Mouse (Mus musculus) kidney, postnatal 14 days (tissue): ENCODE data around the gene Plod2.

Experiments used
- DNase-seq: peaks from one replicate; pipeline ENCODE4 v3.0.0; 2022; ENCODE audit warnings: mixed read lengths

Plod2 gene

GRCm38 (mm10) chr9:92541977-92542561 lies at the start of gene Plod2:
TSS of gene Plod2 (plus strand) at chr9:92542223.
- peak; percentile 90 for DNase-seq

GRCm38 (mm10) chr9:92499710-92500410 lies 42.2 kb upstream of the Plod2 start:
- peak; percentile 87 for DNase-seq

GRCm38 (mm10) chr9:92504256-92504655 lies 37.8 kb upstream of the Plod2 start:
- DNase-seq = no peak

GRCm38 (mm10) chr9:92504889-92505288 lies 37.1 kb upstream of the Plod2 start:
- DNase-seq = no peak

- DNase-seq = no peak
These were observed 30.3 kb upstream of the Plod2 start for GRCm38 (mm10) chr9:92511696-92512095.

- DNase-seq = no peak
These were observed 25.0 kb upstream of the Plod2 start for GRCm38 (mm10) chr9:92517036-92517435.

- no peak for DNase-seq
These were observed 21.3 kb upstream of the Plod2 start for GRCm38 (mm10) chr9:92520751-92521150.

GRCm38 (mm10) chr9:92524506-92524905 lies 17.5 kb upstream of the Plod2 start:
- no peak for DNase-seq

GRCm38 (mm10) chr9:92530055-92530454 lies 12.0 kb upstream of the Plod2 start:
- DNase-seq = no peak

- DNase-seq = no peak
These were observed 4.3 kb upstream of the Plod2 start for GRCm38 (mm10) chr9:92537735-92538134.

- DNase-seq = no peak
These were observed 3.8 kb upstream of the Plod2 start for GRCm38 (mm10) chr9:92538216-92538615.

- peak; percentile 64 for DNase-seq
These were observed 781 bp downstream of the Plod2 start for GRCm38 (mm10) chr9:92542591-92543416.

- no peak for DNase-seq
These were observed 2.1 kb downstream of the Plod2 start for GRCm38 (mm10) chr9:92544146-92544545.

GRCm38 (mm10) chr9:92545021-92545420 lies 3.0 kb downstream of the Plod2 start:
- DNase-seq = no peak

GRCm38 (mm10) chr9:92546446-92546845 lies 4.4 kb downstream of the Plod2 start:
- no peak for DNase-seq

GRCm38 (mm10) chr9:92547106-92547505 lies 5.1 kb downstream of the Plod2 start:
- DNase-seq = peak; percentile 32

GRCm38 (mm10) chr9:92547821-92548220 lies 5.8 kb downstream of the Plod2 start:
- no peak for DNase-seq

GRCm38 (mm10) chr9:92548603-92549002 lies 6.6 kb downstream of the Plod2 start:
- no peak for DNase-seq

GRCm38 (mm10) chr9:92549811-92550490 lies 7.9 kb downstream of the Plod2 start:
- DNase-seq = peak; percentile 65

GRCm38 (mm10) chr9:92550981-92551380 lies 9.0 kb downstream of the Plod2 start:
- DNase-seq = no peak

GRCm38 (mm10) chr9:92551666-92552065 lies 9.6 kb downstream of the Plod2 start:
- DNase-seq = no peak

GRCm38 (mm10) chr9:92552691-92553090 lies 10.7 kb downstream of the Plod2 start:
- no peak for DNase-seq
